Mouse (Mus musculus) left cerebral cortex, postnatal 25 days (tissue): ENCODE measurements around the gene Uhrf1. TPM values are rescaled to one million over a fixed set of nuclear protein-coding genes. Genes with fewer than 3 reads are reported as not detected.
"Not testable (repeated sequence)": the region's sequence is repeated elsewhere in the genome, so short reads cannot be mapped to it uniquely, and the experiment has no call there.

Source experiments
- DNase-seq, 2 experiments: peaks; one replicate each; pipeline ENCODE4 v3.0.0; 2022; ENCODE audit warnings: low spot score in 2 of 2, mixed read lengths in 1 of 2
- intact Hi-C: fragments of 180-260 bp; cut with DNase I; formaldehyde crosslinking; loops from one replicate; pipeline ENCODE4 v1.15.1; 2025
- total RNA-seq, 2 experiments: library from RNA; stranded (reverse); gene quantifications; 2 replicates each; pipeline ENCODE4 v1.2.3; 2021

Uhrf1 gene
- 1 to 10 TPM in 1 of 2 experiments, under 1 TPM in 1; 0.69 to 1.1 TPM for total RNA-seq

DNA sequence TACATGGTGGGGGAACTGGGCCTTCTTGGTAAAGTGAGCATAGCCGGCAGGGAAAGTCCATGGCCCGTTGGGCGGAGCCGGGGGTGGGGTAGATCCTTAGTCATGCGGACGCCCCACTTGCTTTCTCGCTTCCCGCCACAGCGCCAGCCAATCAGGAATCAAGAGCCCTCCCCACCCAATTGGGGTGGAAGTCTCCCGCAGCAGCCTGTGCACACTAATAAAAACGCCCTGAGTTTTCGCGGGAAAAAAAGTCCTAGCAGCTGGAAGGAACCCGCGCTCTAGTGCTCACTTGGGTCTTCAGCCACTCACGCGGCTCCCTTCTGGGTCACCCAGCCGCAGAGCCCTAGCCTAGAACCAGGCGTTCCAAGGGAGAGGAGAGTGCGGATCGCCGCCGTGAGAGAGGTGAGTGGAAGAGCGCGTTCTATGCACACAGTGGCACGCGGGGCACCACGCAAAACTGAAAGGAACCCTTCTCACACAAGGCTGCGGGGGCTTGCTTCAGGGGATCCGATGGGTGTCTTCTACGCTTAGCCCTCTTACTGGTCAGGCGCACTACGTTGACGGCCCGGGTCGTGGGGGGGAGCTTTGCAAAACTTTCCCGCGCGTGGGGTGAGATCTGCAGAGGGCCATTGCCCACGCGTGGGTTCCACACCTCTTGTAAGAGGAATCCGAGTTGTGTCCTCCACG is at the start of gene Uhrf1:
Gene Uhrf1, plus strand, starts transcription at position 162 of the 687 bp plus-strand sequence.
- intact Hi-C loops, result no loop called here
- no peak for DNase-seq

- intact Hi-C loops, result loop anchor here (2.0 to 5.0 kb wide), 2 partner anchors 120 to 172 kb away; no protein-coding TSS in a partner anchor
- no peak for DNase-seq
Measured at GRCm38 (mm10) chr17:56254695-56255094, 48.4 kb upstream of the Uhrf1 start.

DNA sequence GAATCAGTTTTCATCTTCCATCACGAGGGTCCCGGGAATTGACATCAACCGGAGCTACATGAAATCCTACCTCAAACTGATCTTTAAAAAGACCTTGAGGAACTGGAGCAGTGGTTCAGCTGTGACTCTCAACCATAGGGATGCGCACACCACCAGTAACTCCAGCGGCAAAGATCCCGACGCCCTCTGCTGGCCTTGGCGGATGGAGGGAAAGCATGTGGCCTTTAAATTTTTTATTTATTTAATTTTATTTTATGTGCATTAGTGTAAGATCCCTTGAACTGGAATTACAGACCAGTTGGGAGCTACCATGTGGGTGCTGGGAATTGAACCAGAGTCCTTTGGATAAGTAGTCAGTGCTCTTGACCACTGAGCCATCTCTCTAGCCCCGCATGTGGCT is 47.7 kb upstream of the Uhrf1 start:
- intact Hi-C loops, result loop anchor here (2.0 to 5.0 kb wide), 2 partner anchors 121 to 173 kb away; no protein-coding TSS in a partner anchor
- DNase-seq, result peak in 1 of 2 experiments; percentile 70

DNA sequence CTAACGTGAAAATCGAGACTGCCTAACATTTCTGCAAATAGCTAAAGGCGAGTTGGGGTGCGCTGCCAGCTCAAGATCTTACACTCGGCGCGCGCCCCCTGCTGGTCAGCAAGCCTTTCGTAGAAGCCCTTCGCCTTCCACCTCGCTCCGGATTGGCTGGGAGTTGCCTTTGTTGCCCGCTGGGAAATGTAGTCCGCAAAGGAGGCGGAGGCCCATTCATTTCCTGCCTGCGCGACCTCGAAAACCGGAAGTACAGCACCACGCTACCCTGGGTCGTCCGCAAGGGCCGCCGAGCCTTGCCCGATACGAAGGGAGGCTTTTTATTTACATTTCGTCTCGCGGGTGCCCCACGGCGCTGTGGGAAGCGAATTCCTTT is 47.3 kb upstream of the Uhrf1 start:
- intact Hi-C loops, result loop anchor here (1.0 to 5.0 kb wide), 3 partner anchors 38 to 174 kb away; partner anchors contain the start of gene Dpp9
- peak; percentile 99 to 100 for DNase-seq

DNA sequence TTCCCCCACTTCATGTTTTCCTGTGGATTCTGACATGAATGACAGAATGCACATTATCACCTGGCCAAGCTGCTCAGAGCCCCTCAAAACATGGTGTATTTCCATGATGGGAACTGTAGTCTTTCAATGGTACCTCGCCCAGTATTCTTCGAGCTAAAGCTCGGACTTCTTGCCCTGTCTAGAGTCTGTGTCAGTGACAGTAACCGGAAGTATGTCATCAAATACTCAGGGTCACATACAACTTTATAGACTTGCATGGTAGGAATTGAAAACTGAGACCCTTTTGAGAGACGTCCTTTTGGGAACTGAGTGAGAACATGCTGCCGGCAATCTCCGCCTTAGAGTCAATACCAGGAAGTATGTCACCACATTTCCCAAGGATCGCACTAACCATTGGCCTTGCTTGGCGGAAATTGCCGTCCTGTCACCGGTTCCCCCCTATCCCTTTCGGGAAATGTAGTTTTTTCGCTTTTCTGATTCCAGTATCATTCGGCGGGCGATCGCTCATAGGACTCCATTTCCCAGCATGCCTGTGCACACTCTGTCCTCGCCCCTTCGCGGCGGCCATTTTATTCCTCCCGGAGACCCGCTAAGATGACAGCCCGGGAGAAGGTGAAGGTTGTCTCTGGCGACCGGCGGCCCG is 46.8 kb upstream of the Uhrf1 start, which contains the start of gene Fem1a:
Gene Fem1a, plus strand, starts transcription at position 572 of the 643 bp plus-strand sequence.
- DNase-seq, result peak; percentile 94 to 99
- intact Hi-C loops, result loop anchor here (1.0 to 5.0 kb wide), 2 partner anchors 38 to 174 kb away; partner anchors contain the start of gene Dpp9

- peak in 1 of 2 experiments; percentile 30 for DNase-seq
- intact Hi-C loops, result loop anchor here (5.0 kb wide), 1 partner anchor 175 kb away; no protein-coding TSS in a partner anchor
Measured at GRCm38 (mm10) chr17:56257181-56257894, 45.8 kb upstream of the Uhrf1 start.

GRCm38 (mm10) chr17:56258269-56258668 is 44.9 kb upstream of the Uhrf1 start:
- intact Hi-C loops, result loop anchor here (5.0 kb wide), 1 partner anchor 176 kb away; no protein-coding TSS in a partner anchor
- not testable (repeated sequence) for DNase-seq

- not testable (repeated sequence) for DNase-seq
- intact Hi-C loops, result loop anchor here (5.0 kb wide), 1 partner anchor 177 kb away; no protein-coding TSS in a partner anchor
Measured at GRCm38 (mm10) chr17:56258812-56259211, 44.3 kb upstream of the Uhrf1 start.

DNA sequence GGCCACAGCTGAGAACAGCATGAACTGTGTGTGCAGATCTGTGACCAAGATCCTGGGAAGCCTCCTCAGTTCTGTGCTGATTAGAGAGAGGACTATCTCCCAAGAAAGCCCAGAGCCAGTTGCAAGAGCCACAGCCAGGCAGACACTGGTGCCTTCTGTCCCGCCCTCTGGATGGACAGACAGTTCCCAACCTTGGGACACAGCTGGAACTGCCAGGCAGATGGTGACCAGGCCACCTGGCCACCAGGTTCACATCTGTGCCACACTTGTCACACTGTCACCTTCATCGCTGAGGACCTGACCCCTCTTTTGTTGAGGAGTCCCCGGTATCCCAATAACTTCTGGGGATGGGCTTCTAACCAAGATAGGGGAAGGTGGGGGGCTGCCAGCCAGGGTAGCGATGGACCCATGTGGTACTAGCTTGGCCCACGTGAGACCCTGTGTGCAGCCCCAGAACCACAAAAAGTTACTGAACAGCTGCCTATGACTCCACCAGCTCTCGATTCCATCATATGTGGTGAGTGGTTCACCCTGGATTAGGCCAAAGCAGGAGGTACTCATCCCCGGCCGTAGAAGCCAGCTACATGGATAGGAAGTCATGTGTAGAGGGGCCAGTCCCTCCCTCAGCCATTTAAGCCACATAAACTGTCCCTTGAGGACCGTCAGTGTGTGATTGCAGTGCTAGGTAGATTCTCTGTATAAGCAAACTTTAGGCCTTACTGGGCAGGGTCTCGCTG is 43.7 kb upstream of the Uhrf1 start:
- DNase-seq, result no peak
- intact Hi-C loops, result loop anchor here (5.0 kb wide), 1 partner anchor 177 kb away; no protein-coding TSS in a partner anchor

- no peak for DNase-seq
- intact Hi-C loops, result no loop called here
Measured at GRCm38 (mm10) chr17:56261166-56261565, 42.0 kb upstream of the Uhrf1 start.

GRCm38 (mm10) chr17:56262645-56263094 is 40.5 kb upstream of the Uhrf1 start:
- intact Hi-C loops, result no loop called here
- DNase-seq, result no peak

GRCm38 (mm10) chr17:56264020-56264419 is 39.1 kb upstream of the Uhrf1 start:
- intact Hi-C loops, result no loop called here
- DNase-seq, result peak; percentile 78 to 90

DNA sequence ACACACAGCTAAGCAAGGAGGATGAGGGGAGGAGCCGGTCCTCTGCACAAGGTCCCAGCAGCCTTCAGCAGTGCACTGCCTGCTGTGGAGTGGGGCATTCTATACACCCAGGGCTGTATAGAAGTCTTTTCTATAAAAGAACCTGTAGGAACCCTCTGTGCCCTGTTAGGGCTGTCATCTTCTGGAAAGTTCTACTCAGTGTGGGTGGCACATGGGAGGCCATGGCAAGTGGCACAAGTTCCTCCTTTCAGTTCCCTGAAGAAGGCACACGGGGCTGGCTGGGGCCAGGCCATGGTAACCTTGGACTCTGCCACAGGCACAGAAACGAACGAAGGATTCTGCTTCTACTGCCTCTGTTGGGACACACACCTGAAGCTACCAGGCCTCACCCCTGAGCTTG is 38.1 kb upstream of the Uhrf1 start:
- intact Hi-C loops, result no loop called here
- DNase-seq, result peak in 1 of 2 experiments; percentile 32

- DNase-seq, result no peak
- intact Hi-C loops, result no loop called here
Measured at GRCm38 (mm10) chr17:56265869-56266268, 37.3 kb upstream of the Uhrf1 start.

- DNase-seq, result peak; percentile 74 to 97
- intact Hi-C loops, result no loop called here
Measured at GRCm38 (mm10) chr17:56266271-56266670, 36.9 kb upstream of the Uhrf1 start.

GRCm38 (mm10) chr17:56269153-56269630 is 33.9 kb upstream of the Uhrf1 start:
- intact Hi-C loops, result no loop called here
- DNase-seq, result peak; percentile 67 to 91

DNA sequence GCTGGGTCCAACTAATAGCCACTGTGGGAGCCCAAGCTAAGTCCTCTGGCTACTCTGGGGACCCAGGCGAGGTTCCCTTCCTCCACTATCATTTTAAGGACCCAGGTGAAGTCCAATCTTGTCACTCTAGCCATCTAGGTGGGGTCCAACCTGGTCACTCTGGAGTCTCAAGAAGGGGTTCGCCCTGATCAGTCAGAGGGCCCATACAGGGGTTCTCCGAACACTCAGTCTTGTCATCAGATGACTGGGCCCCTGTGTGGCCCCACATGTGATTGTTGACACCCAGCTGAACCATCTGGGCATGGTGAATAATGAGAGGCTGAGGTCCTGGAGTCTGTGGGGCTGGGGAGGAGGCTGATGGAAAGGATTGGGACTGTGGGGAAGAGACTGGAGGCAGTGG is 33.4 kb upstream of the Uhrf1 start:
- no peak for DNase-seq
- intact Hi-C loops, result no loop called here

GRCm38 (mm10) chr17:56271609-56272253 is 31.4 kb upstream of the Uhrf1 start:
- DNase-seq, result no peak
- intact Hi-C loops, result no loop called here
